Mouse (Mus musculus) heart, embryonic 13.5 days (tissue): Measurements from ENCODE around the gene Hsf5. TPM values are rescaled to one million over a fixed set of nuclear protein-coding genes. Genes with fewer than 3 reads are reported as not detected.

Source experiments
- ATAC-seq: fragments of 200-750 bp; cut with Nextera tagmentation; 2 replicates; pipeline ENCODE4 v1.8.0; 2017; ENCODE audit warnings: moderate TSS enrichment; ENCODE audit not compliant: insufficient number of reproducible peaks, low FRiP score, low TSS enrichment; ENCODE audit errors: extremely low read depth
- H3K27ac ChIP-seq: fragments of 300-500 bp; sonication (generic); replicated peaks from 2 replicates; pipeline ENCODE4 v1.5.1; 2015; ENCODE audit warnings: moderate library complexity, mild to moderate bottlenecking, inconsistent platforms
- H3K27me3 ChIP-seq: fragments of 300-500 bp; sonication (generic); replicated peaks from 2 replicates; pipeline ENCODE4 v1.6.1; 2015; ENCODE audit warnings: mild to moderate bottlenecking, inconsistent platforms
- H3K36me3 ChIP-seq: fragments of 300-500 bp; sonication (generic); 2 replicates; pipeline ENCODE4 v1.6.1; 2015; ENCODE audit warnings: mild to moderate bottlenecking, inconsistent platforms
- H3K4me1 ChIP-seq: fragments of 300-500 bp; sonication (generic); 2 replicates; pipeline ENCODE4 v1.6.1; 2015; ENCODE audit warnings: inconsistent platforms
- H3K4me2 ChIP-seq: fragments of 300-500 bp; sonication (generic); 2 replicates; pipeline ENCODE4 v1.6.1; 2015; ENCODE audit warnings: inconsistent platforms, mild to moderate bottlenecking, moderate library complexity
- H3K4me3 ChIP-seq: fragments of 300-500 bp; sonication (generic); 2 replicates; pipeline ENCODE4 v1.5.1; 2015; ENCODE audit warnings: moderate library complexity, mild to moderate bottlenecking, inconsistent platforms
- H3K9ac ChIP-seq: fragments of 300-500 bp; sonication (generic); 2 replicates; pipeline ENCODE4 v1.6.1; 2015; ENCODE audit warnings: inconsistent platforms, mild to moderate bottlenecking, moderate library complexity
- H3K9me3 ChIP-seq: fragments of 300-500 bp; sonication (generic); 2 replicates; pipeline ENCODE4 v1.6.1; 2016; ENCODE audit warnings: inconsistent platforms
- WGBS: fragments of 180-500 bp; shearing (Covaris S2); methylation state at CpG from one replicate; pipeline ENCODE4 v1.1.7; 2015; ENCODE audit warnings: mixed read lengths; 5-methylcytosine and 5-hydroxymethylcytosine counted together
- polyA plus RNA-seq: library from polyadenylated mRNA; unstranded; fragments of >200 nt; fragmentation: Nextera tagmentation; extraction: Ambion mirVana; gene quantifications from 2 replicates; pipeline ENCODE4 v1.2.1, GENCODE M21; 2015

The Hsf5 gene
- polyA plus RNA-seq, 1 experiment from 2014 or later = 0.13 TPM

- H3K9ac ChIP-seq = peak overlapping the region; percentile 90
- no peaks in the 10 kb centered on the region for H3K27me3 ChIP-seq
- peak overlapping the region; percentile 88 for H3K4me3 ChIP-seq
- peaks cover 19% of the 10 kb centered on the region for H3K36me3 ChIP-seq
- H3K4me2 ChIP-seq = peak overlapping the region; percentile 91
- under 1% methylated on average over 15 of the region's 15 CpGs for WGBS
- no peaks in the 10 kb centered on the region for H3K9me3 ChIP-seq
- peaks cover 56% of the 10 kb centered on the region for H3K4me1 ChIP-seq
- peak overlapping the region; percentile 88 for H3K27ac ChIP-seq
- ATAC-seq = no peak
These were observed 24.6 kb upstream of the Hsf5 start for GRCm38 (mm10) chr11:87592354-87592695.

- Histone ChIP-seq H3K9me3 (no peaks in the 10 kb centered on the region), H3K4me1 (peaks cover 56% of the 10 kb centered on the region), H3K4me3 (peak overlapping the region; percentile 88), H3K4me2 (peak overlapping the region; percentile 91), H3K27me3 (no peaks in the 10 kb centered on the region), H3K9ac (peak overlapping the region; percentile 90), H3K36me3 (peaks cover 25% of the 10 kb centered on the region), H3K27ac (peak overlapping the region; percentile 88)
- 38% methylated on average over 13 of the region's 13 CpGs for WGBS
- ATAC-seq = no peak
These were observed 24.0 kb upstream of the Hsf5 start for GRCm38 (mm10) chr11:87592713-87593598.

GRCm38 (mm10) chr11:87595327-87595841 lies 21.6 kb upstream of the Hsf5 start:
- peak overlapping the region; percentile 66 for H3K27ac ChIP-seq
- peak overlapping the region; percentile 91 for H3K9ac ChIP-seq
- H3K36me3 ChIP-seq = peaks cover 49% of the 10 kb centered on the region
- H3K4me3 ChIP-seq = peak overlapping the region; percentile 78
- WGBS = 1% methylated on average over 34 of the region's 37 CpGs
- no peaks in the 10 kb centered on the region for H3K27me3 ChIP-seq
- no peaks in the 10 kb centered on the region for H3K9me3 ChIP-seq
- peak overlapping the region; percentile 98 for H3K4me2 ChIP-seq
- peaks cover 44% of the 10 kb centered on the region for H3K4me1 ChIP-seq
- peak; percentile 58 for ATAC-seq

- Histone ChIP-seq H3K27ac (peak overlapping the region; percentile 66), H3K4me2 (peak overlapping the region; percentile 98), H3K9me3 (no peaks in the 10 kb centered on the region), H3K9ac (peak overlapping the region; percentile 91), H3K4me3 (peak overlapping the region; percentile 78), H3K4me1 (peaks cover 39% of the 10 kb centered on the region), H3K36me3 (peaks cover 55% of the 10 kb centered on the region), H3K27me3 (no peaks in the 10 kb centered on the region)
- no peak for ATAC-seq
- 15% methylated on average over 7 of the region's 7 CpGs for WGBS
These were observed 21.0 kb upstream of the Hsf5 start for GRCm38 (mm10) chr11:87595976-87596375.

- no peaks in the 10 kb centered on the region for H3K9me3 ChIP-seq
- 60% methylated on average over 2 of the region's 2 CpGs for WGBS
- no peak overlapping the region for H3K27ac ChIP-seq
- H3K4me1 ChIP-seq = peaks cover 39% of the 10 kb centered on the region
- peaks cover 60% of the 10 kb centered on the region for H3K36me3 ChIP-seq
- H3K9ac ChIP-seq = peak overlapping the region; percentile 91
- no peak for ATAC-seq
- peak overlapping the region; percentile 98 for H3K4me2 ChIP-seq
- H3K27me3 ChIP-seq = no peaks in the 10 kb centered on the region
- peak overlapping the region; percentile 78 for H3K4me3 ChIP-seq
These were observed 20.5 kb upstream of the Hsf5 start for GRCm38 (mm10) chr11:87596492-87596891.

GRCm38 (mm10) chr11:87597061-87597460 lies 19.9 kb upstream of the Hsf5 start:
- no peaks in the 10 kb centered on the region for H3K27me3 ChIP-seq
- H3K36me3 ChIP-seq = peaks cover 66% of the 10 kb centered on the region
- no peaks in the 10 kb centered on the region for H3K9me3 ChIP-seq
- no peak overlapping the region for H3K4me2 ChIP-seq
- no peak overlapping the region for H3K27ac ChIP-seq
- H3K9ac ChIP-seq = no peak overlapping the region
- no peak for ATAC-seq
- peaks cover 39% of the 10 kb centered on the region for H3K4me1 ChIP-seq
- no peak overlapping the region for H3K4me3 ChIP-seq

- no peak for ATAC-seq
- no peak overlapping the region for H3K4me3 ChIP-seq
- H3K9me3 ChIP-seq = no peaks in the 10 kb centered on the region
- H3K4me1 ChIP-seq = peaks cover 22% of the 10 kb centered on the region
- no peaks in the 10 kb centered on the region for H3K27me3 ChIP-seq
- no peak overlapping the region for H3K27ac ChIP-seq
- H3K4me2 ChIP-seq = no peak overlapping the region
- WGBS = 88% methylated on average over 13 of the region's 13 CpGs
- H3K36me3 ChIP-seq = peaks cover 81% of the 10 kb centered on the region
- H3K9ac ChIP-seq = no peak overlapping the region
These were observed 17.4 kb upstream of the Hsf5 start for GRCm38 (mm10) chr11:87599395-87600089.

- no peaks in the 10 kb centered on the region for H3K9me3 ChIP-seq
- no peak for ATAC-seq
- peaks cover 15% of the 10 kb centered on the region for H3K4me1 ChIP-seq
- 89% methylated on average over 10 of the region's 10 CpGs for WGBS
- no peak overlapping the region for H3K4me3 ChIP-seq
- H3K27ac ChIP-seq = no peak overlapping the region
- H3K9ac ChIP-seq = no peak overlapping the region
- no peak overlapping the region for H3K4me2 ChIP-seq
- peaks cover 88% of the 10 kb centered on the region for H3K36me3 ChIP-seq
- H3K27me3 ChIP-seq = no peaks in the 10 kb centered on the region
These were observed 16.6 kb upstream of the Hsf5 start for GRCm38 (mm10) chr11:87600322-87600853.

GRCm38 (mm10) chr11:87602234-87602633 lies 14.7 kb upstream of the Hsf5 start:
- 94% methylated on average over 9 of the region's 9 CpGs for WGBS
- no peaks in the 10 kb centered on the region for H3K27me3 ChIP-seq
- H3K9ac ChIP-seq = no peak overlapping the region
- no peak overlapping the region for H3K4me3 ChIP-seq
- no peaks in the 10 kb centered on the region for H3K9me3 ChIP-seq
- no peaks in the 10 kb centered on the region for H3K4me1 ChIP-seq
- H3K27ac ChIP-seq = no peak overlapping the region
- peaks cover 100% of the 10 kb centered on the region for H3K36me3 ChIP-seq
- ATAC-seq = no peak
- no peak overlapping the region for H3K4me2 ChIP-seq

GRCm38 (mm10) chr11:87603571-87603970 lies 13.4 kb upstream of the Hsf5 start:
- H3K27me3 ChIP-seq = no peaks in the 10 kb centered on the region
- H3K4me2 ChIP-seq = no peak overlapping the region
- WGBS = 98% methylated on average over 2 of the region's 2 CpGs
- peaks cover 100% of the 10 kb centered on the region for H3K36me3 ChIP-seq
- H3K4me3 ChIP-seq = no peak overlapping the region
- no peak overlapping the region for H3K27ac ChIP-seq
- H3K9ac ChIP-seq = no peak overlapping the region
- ATAC-seq = no peak
- H3K4me1 ChIP-seq = no peaks in the 10 kb centered on the region
- H3K9me3 ChIP-seq = no peaks in the 10 kb centered on the region

GRCm38 (mm10) chr11:87609264-87609663 lies 7.7 kb upstream of the Hsf5 start:
- Histone ChIP-seq H3K4me2 (no peak overlapping the region), H3K4me3 (no peak overlapping the region), H3K27me3 (no peaks in the 10 kb centered on the region), H3K36me3 (peaks cover 100% of the 10 kb centered on the region), H3K4me1 (no peaks in the 10 kb centered on the region), H3K9ac (no peak overlapping the region), H3K9me3 (no peaks in the 10 kb centered on the region), H3K27ac (no peak overlapping the region)
- 84% methylated on average over 7 of the region's 7 CpGs for WGBS
- no peak for ATAC-seq
